Mouse (Mus musculus): ENCODE measurements around the gene Plce1.

DNA sequence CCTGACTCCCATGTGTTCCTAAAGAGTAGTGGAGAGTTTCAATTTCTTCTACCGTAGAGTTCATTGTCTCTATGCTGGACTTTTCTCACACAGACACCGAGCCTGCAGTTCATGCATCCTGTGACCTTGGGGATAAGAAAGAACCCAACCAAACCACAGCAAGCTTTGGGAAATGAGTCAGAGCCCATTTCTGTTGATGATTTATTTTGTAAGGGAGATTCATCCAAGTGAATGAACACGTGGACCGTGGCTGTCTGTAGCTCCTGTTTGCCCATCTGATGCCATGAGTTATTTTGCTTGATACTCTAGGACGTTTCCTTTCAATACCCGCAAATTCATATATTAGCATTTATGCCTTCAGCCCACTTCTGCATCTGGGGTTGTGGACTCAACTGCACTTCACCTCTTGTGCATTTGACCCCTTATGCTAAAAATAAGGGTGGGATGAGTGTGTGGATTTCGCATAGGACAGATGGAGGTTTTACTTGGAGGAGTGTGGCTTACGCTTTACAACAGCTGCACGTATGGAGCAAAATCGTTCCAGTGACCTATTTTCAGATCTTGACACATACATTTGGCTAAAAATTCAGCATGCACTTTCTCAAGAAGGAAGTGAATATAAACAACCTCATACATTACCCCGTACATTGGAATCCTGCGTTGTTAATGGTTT lies 112.5 kb downstream of the Plce1 start:
- TF ChIP-seq POLR2A (IDR thresholded peaks at IDR 0.05; ENCODE audit: borderline replicate concordance, control insufficient read depth, low read depth, low read length), result no peak
- TF ChIP-seq CTCF (IDR thresholded peaks at IDR 0.05; ENCODE audit: control insufficient read depth, insufficient read depth, low read length), result no peak
